Mouse (Mus musculus) stomach, embryonic 16.5 days (tissue): ENCODE measurements around the gene Zfp426. TPM values are rescaled to one million over a fixed set of nuclear protein-coding genes. Genes with fewer than 3 reads are reported as not detected.

Source experiments
- ATAC-seq: fragments of 200-750 bp; cut with Nextera tagmentation; 2 replicates; pipeline ENCODE4 v1.8.0; 2017; ENCODE audit warnings: moderate number of reproducible peaks, moderate TSS enrichment; ENCODE audit not compliant: insufficient read depth, low FRiP score
- H3K27ac ChIP-seq: fragments of 300-500 bp; sonication (generic); 2 replicates; pipeline ENCODE4 v1.5.1; 2014; ENCODE audit warnings: low read length
- H3K27me3 ChIP-seq: fragments of 300-500 bp; sonication (generic); 2 replicates; pipeline ENCODE4 v1.6.1; 2014; ENCODE audit warnings: low read length, control low read depth, mixed read lengths; ENCODE audit not compliant: control insufficient read depth, insufficient read depth
- H3K36me3 ChIP-seq: fragments of 300-500 bp; sonication (generic); 2 replicates; pipeline ENCODE4 v1.6.1; 2014; ENCODE audit warnings: low read length; ENCODE audit not compliant: control insufficient read depth, insufficient read depth
- H3K4me1 ChIP-seq: fragments of 300-500 bp; sonication (generic); 2 replicates; pipeline ENCODE4 v1.6.1; 2014; ENCODE audit warnings: low read length, control low read depth, mixed read lengths; ENCODE audit not compliant: control insufficient read depth, insufficient read depth
- H3K4me2 ChIP-seq: fragments of 300-500 bp; sonication (generic); 2 replicates; pipeline ENCODE4 v1.6.1; 2014; ENCODE audit warnings: low read depth, low read length, mixed read lengths
- H3K4me3 ChIP-seq: fragments of 300-500 bp; sonication (generic); replicated peaks from 2 replicates; pipeline ENCODE4 v1.5.1; 2014; ENCODE audit warnings: mild to moderate bottlenecking, low read length
- H3K9ac ChIP-seq: fragments of 300-500 bp; sonication (generic); 2 replicates; pipeline ENCODE4 v1.6.1; 2014; ENCODE audit warnings: low read length
- H3K9me3 ChIP-seq: fragments of 300-500 bp; sonication (generic); replicated peaks from 2 replicates; pipeline ENCODE4 v1.6.1; 2016; ENCODE audit warnings: low read length, control low read depth; ENCODE audit not compliant: control insufficient read depth
- WGBS: fragments of 180-500 bp; shearing (Covaris S2); extraction: QIAGEN DNeasy Blood & Tissue Kit; methylation state at CpG from one replicate; pipeline ENCODE4 v1.1.7; 2014; 5-methylcytosine and 5-hydroxymethylcytosine counted together
- polyA plus RNA-seq: library from polyadenylated mRNA; unstranded; fragments of >200 nt; fragmentation: Nextera tagmentation; extraction: Ambion mirVana; gene quantifications from 2 replicates; pipeline ENCODE4 v1.2.1, GENCODE M21; 2015

Zfp426 gene
- 18.6 and 18.8 TPM in 2 replicates for polyA plus RNA-seq

GRCm38 (mm10) chr9:20492527-20493233, at the start of gene Zfp426:
Gene Zfp426, minus strand, starts transcription at chr9:20492746.
- peak; percentile 96 for ATAC-seq
- Histone ChIP-seq H3K4me1 (peaks cover 6% of the 10 kb centered on the region), H3K36me3 (peaks cover 13% of the 10 kb centered on the region), H3K9ac (peak within 1 kb of the TSS; percentile 99), H3K4me2 (peak within 1 kb of the TSS; percentile 79), H3K4me3 (peak within 1 kb of the TSS; percentile 98), H3K9me3 (no peaks in the 10 kb centered on the region), H3K27ac (peak within 1 kb of the TSS; percentile 98), H3K27me3 (no peaks in the 10 kb centered on the region)
- under 1% methylated on average over 40 of the region's 40 CpGs for WGBS

- no peaks in the 10 kb centered on the region for H3K27me3 ChIP-seq
- no peaks in the 10 kb centered on the region for H3K36me3 ChIP-seq
- ATAC-seq = no peak
- WGBS = 86% methylated on average over 2 of the region's 2 CpGs
- H3K27ac ChIP-seq = no peak overlapping the region
- H3K4me3 ChIP-seq = no peak overlapping the region
- no peak overlapping the region for H3K4me2 ChIP-seq
- no peaks in the 10 kb centered on the region for H3K9me3 ChIP-seq
- no peak overlapping the region for H3K9ac ChIP-seq
- no peaks in the 10 kb centered on the region for H3K4me1 ChIP-seq
These were observed 44.1 kb upstream of the Zfp426 start for GRCm38 (mm10) chr9:20536598-20536997.

GRCm38 (mm10) chr9:20534326-20534926, 41.9 kb upstream of the Zfp426 start:
- no peaks in the 10 kb centered on the region for H3K9me3 ChIP-seq
- no peak overlapping the region for H3K27ac ChIP-seq
- WGBS = 76% methylated on average over 8 of the region's 8 CpGs
- H3K9ac ChIP-seq = no peak overlapping the region
- H3K4me2 ChIP-seq = no peak overlapping the region
- no peaks in the 10 kb centered on the region for H3K36me3 ChIP-seq
- H3K27me3 ChIP-seq = no peaks in the 10 kb centered on the region
- no peak for ATAC-seq
- H3K4me3 ChIP-seq = no peak overlapping the region
- no peaks in the 10 kb centered on the region for H3K4me1 ChIP-seq

- ATAC-seq = peak; percentile 93
- H3K27ac ChIP-seq = peak within 1 kb of the TSS; percentile 99
These were observed 28.9 kb upstream of the Zfp426 start, which contains the start of gene Zfp266 for GRCm38 (mm10) chr9:20521306-20521957. Gene Zfp266, minus strand, starts transcription at chr9:20521417.

DNA sequence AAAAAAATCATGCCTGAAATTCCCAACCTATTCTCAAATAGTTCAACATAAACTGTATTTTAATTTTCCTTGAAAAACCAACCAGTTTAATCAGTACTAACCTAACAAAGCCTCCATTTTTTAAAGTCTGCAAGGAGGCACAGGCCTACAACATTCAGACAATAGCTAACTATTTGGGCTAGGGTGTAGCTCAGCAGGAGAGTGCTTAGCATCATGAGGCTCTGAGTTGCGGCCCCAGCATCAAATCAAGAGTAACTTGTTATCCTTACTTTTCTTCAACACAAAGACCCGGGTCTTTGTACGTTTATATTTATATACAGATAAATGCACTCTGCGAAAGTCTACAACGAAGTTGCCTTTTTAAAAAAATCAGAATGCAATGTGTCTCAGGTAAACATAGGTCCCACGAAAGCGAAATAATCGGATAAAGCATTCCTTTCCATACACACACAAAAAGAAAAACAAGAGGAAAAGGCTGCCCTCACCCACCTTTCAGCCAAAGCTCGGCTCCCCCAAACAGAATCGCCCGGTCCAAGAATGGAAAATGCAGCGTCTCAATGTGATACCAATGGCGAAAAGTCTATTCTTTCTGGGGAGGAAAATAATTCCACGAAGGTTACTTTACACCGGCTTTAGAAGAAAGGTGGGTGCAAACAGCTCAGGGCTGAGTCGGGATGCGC, 28.1 kb upstream of the Zfp426 start:
- no peaks in the 10 kb centered on the region for H3K9me3 ChIP-seq
- 1% methylated on average over 17 of the region's 17 CpGs for WGBS
- peak overlapping the region; percentile 97 for H3K9ac ChIP-seq
- peak overlapping the region; percentile 99 for H3K27ac ChIP-seq
- no peaks in the 10 kb centered on the region; the same call in 1 of the 2 replicates for H3K27me3 ChIP-seq
- no peak for ATAC-seq
- 0 out of 2 replicates have a peak, but pooled peaks cover 3% of the 10 kb centered on the region for H3K36me3 ChIP-seq
- peak overlapping the region; percentile 82 for H3K4me2 ChIP-seq
- H3K4me3 ChIP-seq = peak overlapping the region; percentile 89
- H3K4me1 ChIP-seq = peaks cover 10% of the 10 kb centered on the region

More at GRCm38 (mm10) chr9:20521306-20521957, 28.9 kb upstream of the Zfp426 start, which contains the start of gene Zfp266:
- Histone ChIP-seq H3K9ac (peak within 1 kb of the TSS; percentile 97), H3K9me3 (no peaks in the 10 kb centered on the region), H3K4me3 (peak within 1 kb of the TSS; percentile 89), H3K27me3 (no peaks in the 10 kb centered on the region; the same call in 1 of the 2 replicates), H3K4me2 (peak within 1 kb of the TSS; percentile 82), H3K4me1 (peaks cover 10% of the 10 kb centered on the region), H3K36me3 (0 out of 2 replicates have a peak, but pooled peaks cover 3% of the 10 kb centered on the region)
- under 1% methylated on average over 46 of the region's 46 CpGs for WGBS

GRCm38 (mm10) chr9:20519949-20520348, 27.4 kb upstream of the Zfp426 start:
- H3K27ac ChIP-seq = peak overlapping the region; percentile 44; the same call in 1 of the 2 replicates
- peak overlapping the region; percentile 52 for H3K4me3 ChIP-seq
- peak overlapping the region; percentile 80 for H3K4me2 ChIP-seq
- no peak for ATAC-seq
- H3K4me1 ChIP-seq = peaks cover 12% of the 10 kb centered on the region
- H3K27me3 ChIP-seq = no peaks in the 10 kb centered on the region
- peak overlapping the region; percentile 54 for H3K9ac ChIP-seq
- 14% methylated on average over 4 of the region's 4 CpGs for WGBS
- H3K36me3 ChIP-seq = 0 out of 2 replicates have a peak, but pooled peaks cover 3% of the 10 kb centered on the region
- no peaks in the 10 kb centered on the region for H3K9me3 ChIP-seq

- peak overlapping the region; percentile 80 for H3K4me2 ChIP-seq
- ATAC-seq = no peak
- H3K4me1 ChIP-seq = peaks cover 16% of the 10 kb centered on the region
- H3K27me3 ChIP-seq = no peaks in the 10 kb centered on the region
- H3K27ac ChIP-seq = peak overlapping the region; percentile 12; the same call in 1 of the 2 replicates
- no peak overlapping the region for H3K9ac ChIP-seq
- H3K36me3 ChIP-seq = 0 out of 2 replicates have a peak, but pooled peaks cover 3% of the 10 kb centered on the region
- 65% methylated on average over 4 of the region's 4 CpGs for WGBS
- H3K4me3 ChIP-seq = no peak overlapping the region
- no peaks in the 10 kb centered on the region for H3K9me3 ChIP-seq
These were observed 26.2 kb upstream of the Zfp426 start for GRCm38 (mm10) chr9:20518708-20519107.

GRCm38 (mm10) chr9:20517727-20518126, 25.2 kb upstream of the Zfp426 start:
- Histone ChIP-seq H3K9ac (no peak overlapping the region), H3K27ac (no peak overlapping the region), H3K9me3 (no peaks in the 10 kb centered on the region), H3K4me2 (no peak overlapping the region), H3K27me3 (no peaks in the 10 kb centered on the region), H3K36me3 (0 out of 2 replicates have a peak, but pooled peaks cover 3% of the 10 kb centered on the region), H3K4me1 (peaks cover 16% of the 10 kb centered on the region), H3K4me3 (no peak overlapping the region)
- 100% methylated on average over 1 of the region's 1 CpGs for WGBS
- no peak for ATAC-seq
